Mouse (Mus musculus) T-cell, adult 2 months (primary cell): ENCODE data around the gene Clec2l.
"Not testable (repeated sequence)": the region's sequence is repeated elsewhere in the genome, so short reads cannot be mapped to it uniquely, and the experiment has no call there.

Source experiments
- DNase-seq: peaks from one replicate; pipeline ENCODE4 v3.0.0; 2022; ENCODE audit warnings: low spot score

Gene Clec2l

GRCm38 (mm10) chr6:38670488-38670887 is 7.6 kb downstream of the Clec2l start:
- not testable (repeated sequence) for DNase-seq

GRCm38 (mm10) chr6:38671270-38671669 is 8.4 kb downstream of the Clec2l start:
- DNase-seq: no peak

GRCm38 (mm10) chr6:38672011-38672410 is 9.1 kb downstream of the Clec2l start:
- no peak for DNase-seq

- DNase-seq: no peak
Measured at GRCm38 (mm10) chr6:38676217-38676616, 13.3 kb downstream of the Clec2l start.

- DNase-seq: no peak
Measured at GRCm38 (mm10) chr6:38676723-38677122, 13.9 kb downstream of the Clec2l start.

- no peak for DNase-seq
Measured at GRCm38 (mm10) chr6:38677629-38678028, 14.8 kb downstream of the Clec2l start.

- no peak for DNase-seq
Measured at GRCm38 (mm10) chr6:38682532-38682931, 19.7 kb downstream of the Clec2l start.

GRCm38 (mm10) chr6:38687216-38687615 is 24.3 kb downstream of the Clec2l start:
- DNase-seq: no peak

GRCm38 (mm10) chr6:38688841-38689240 is 26.0 kb downstream of the Clec2l start:
- no peak for DNase-seq

GRCm38 (mm10) chr6:38690615-38691014 is 27.7 kb downstream of the Clec2l start:
- DNase-seq: no peak

GRCm38 (mm10) chr6:38691052-38691451 is 28.2 kb downstream of the Clec2l start:
- no peak for DNase-seq

- no peak for DNase-seq
Measured at GRCm38 (mm10) chr6:38692556-38692955, 29.7 kb downstream of the Clec2l start.

GRCm38 (mm10) chr6:38695380-38696054 is 32.6 kb downstream of the Clec2l start:
- peak; percentile 32 for DNase-seq

- no peak for DNase-seq
Measured at GRCm38 (mm10) chr6:38696570-38696969, 33.7 kb downstream of the Clec2l start.

- no peak for DNase-seq
Measured at GRCm38 (mm10) chr6:38698233-38698889, 35.5 kb downstream of the Clec2l start.

- no peak for DNase-seq
Measured at GRCm38 (mm10) chr6:38701421-38701820, 38.6 kb downstream of the Clec2l start.

- DNase-seq: no peak
Measured at GRCm38 (mm10) chr6:38702810-38703399, 40.0 kb downstream of the Clec2l start.

GRCm38 (mm10) chr6:38703526-38703925 is 40.7 kb downstream of the Clec2l start:
- DNase-seq: no peak

- no peak for DNase-seq
Measured at GRCm38 (mm10) chr6:38704264-38704984, 41.6 kb downstream of the Clec2l start.

- DNase-seq: no peak
Measured at GRCm38 (mm10) chr6:38710449-38710848, 47.6 kb downstream of the Clec2l start.

GRCm38 (mm10) chr6:38713957-38714898 is 51.4 kb downstream of the Clec2l start:
- no peak for DNase-seq

GRCm38 (mm10) chr6:38715881-38716280 is 53.0 kb downstream of the Clec2l start:
- DNase-seq: no peak
